Mouse (Mus musculus) ovary, postnatal 36 days (tissue): ENCODE measurements around the gene Suds3.
A peak's percentile ranks its signal among the peaks of the same experiment; 100 is the strongest.

ENCODE experiments used
- DNase-seq: peaks from one replicate; pipeline ENCODE4 v3.0.0; 2022; ENCODE audit warnings: low spot score, mixed read lengths

Gene Suds3

GRCm38 (mm10) chr5:117135869-117136268 lies 20.0 kb upstream of the Suds3 start:
- no peak for DNase-seq

- no peak for DNase-seq
Measured at GRCm38 (mm10) chr5:117134889-117135456, 19.1 kb upstream of the Suds3 start.

GRCm38 (mm10) chr5:117134066-117134888 lies 18.4 kb upstream of the Suds3 start:
- no peak for DNase-seq

DNA sequence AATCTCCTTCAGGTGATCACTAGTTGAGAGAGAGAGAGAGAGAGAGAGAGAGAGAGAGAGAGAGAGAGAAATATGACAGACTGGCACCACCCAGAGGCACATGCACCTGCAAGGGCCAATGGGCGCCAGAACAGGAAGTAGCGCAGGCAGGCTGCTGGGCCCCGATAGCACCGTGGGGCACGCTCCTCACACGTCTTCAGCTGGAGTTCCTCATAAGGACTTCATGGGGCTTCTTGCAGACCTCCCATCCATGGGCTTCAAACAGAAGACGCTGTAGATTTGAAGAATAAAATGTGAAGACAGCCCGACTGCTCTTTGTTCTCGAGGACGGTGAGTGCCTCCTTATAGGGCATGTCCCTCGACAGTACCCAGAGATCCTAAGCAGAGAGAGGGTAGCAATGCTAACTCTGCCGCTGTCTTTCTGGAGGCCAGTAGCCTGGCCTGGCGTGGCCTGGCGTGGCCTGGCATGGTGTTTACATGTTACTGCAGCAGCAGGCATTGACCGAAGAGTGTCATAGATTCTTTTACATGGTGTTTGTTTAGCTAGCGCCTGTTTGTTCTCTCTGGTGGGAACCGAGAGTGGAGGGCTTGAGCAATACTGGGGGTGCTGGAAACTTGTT lies 17.6 kb upstream of the Suds3 start:
- DNase-seq, result no peak

DNA sequence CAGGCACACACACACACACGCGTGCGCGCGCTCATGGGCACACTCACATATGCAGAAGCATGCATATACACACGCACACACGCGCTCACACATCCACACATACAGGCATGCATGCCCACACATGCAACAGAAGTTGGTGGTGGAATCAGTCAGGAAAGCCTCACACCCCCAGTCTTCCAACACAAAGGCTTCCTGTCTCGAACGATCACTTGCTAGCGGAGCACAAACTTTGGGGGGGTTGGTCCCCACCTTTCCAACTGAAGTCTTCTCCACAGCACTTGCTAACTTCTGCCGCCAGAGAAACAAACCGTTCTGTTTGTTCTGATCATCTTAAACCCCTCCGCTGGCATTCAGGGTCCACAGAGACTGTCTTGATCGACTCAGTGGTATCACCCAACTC lies 14.8 kb upstream of the Suds3 start:
- no peak for DNase-seq

DNA sequence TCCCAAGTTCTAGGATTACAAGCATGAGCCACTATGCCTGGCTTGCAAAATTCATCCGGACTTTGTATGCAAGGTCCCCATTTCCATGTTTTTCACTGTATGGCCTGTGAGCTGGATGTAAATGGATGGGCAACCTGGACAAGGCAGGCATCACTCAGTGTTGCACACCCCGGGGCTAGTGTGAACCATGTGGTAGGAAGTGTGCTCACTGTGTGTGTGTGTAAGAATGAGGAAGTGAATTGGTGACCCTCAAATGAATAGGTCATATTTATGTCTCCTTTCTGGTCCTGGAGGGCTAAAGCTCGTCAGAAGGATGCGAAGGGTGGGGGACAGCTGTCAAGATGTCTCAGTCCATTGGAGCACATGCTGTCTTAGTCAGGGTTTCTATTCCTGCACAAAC lies 11.1 kb upstream of the Suds3 start:
- no peak for DNase-seq

DNA sequence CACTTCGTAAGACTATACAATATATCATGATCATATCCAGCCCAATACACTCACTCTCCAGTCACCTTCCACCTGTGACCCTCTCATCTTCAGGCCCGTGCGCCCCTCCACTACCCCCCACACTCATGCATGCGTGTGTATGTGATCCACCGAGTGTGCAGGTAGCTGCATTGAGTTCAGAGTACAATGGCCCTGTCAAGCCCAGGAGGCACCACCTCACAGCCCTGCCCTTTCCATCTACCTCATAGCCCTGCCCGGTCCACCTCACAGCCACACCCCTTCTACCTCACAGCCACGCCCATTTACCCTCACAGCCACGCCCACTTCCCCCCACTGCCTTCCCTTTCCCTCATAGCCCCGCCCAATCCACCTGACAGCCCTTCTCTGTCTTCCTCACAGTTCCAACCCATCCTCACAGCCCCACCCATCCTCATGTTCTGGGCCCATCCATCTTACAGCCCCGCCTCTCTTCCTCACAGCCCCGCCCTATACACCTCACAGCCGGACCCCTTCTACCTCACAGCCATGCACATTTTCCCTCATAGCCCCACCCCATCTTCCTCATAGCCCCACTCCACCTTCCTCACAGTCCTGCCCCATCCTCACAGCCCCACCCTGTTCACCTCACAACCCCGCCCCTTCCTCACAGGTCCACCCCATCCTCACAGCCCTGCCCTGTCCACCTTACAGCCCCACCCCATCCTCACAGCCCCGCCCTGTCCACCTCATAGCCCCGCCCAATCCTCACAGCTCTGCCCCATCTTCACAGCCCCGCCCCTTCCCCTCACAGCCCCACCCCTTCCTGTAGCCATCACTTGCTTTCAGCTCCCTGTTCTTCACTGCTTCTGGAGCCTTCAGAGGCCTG lies 9.8 kb upstream of the Suds3 start:
- DNase-seq, result no peak

DNA sequence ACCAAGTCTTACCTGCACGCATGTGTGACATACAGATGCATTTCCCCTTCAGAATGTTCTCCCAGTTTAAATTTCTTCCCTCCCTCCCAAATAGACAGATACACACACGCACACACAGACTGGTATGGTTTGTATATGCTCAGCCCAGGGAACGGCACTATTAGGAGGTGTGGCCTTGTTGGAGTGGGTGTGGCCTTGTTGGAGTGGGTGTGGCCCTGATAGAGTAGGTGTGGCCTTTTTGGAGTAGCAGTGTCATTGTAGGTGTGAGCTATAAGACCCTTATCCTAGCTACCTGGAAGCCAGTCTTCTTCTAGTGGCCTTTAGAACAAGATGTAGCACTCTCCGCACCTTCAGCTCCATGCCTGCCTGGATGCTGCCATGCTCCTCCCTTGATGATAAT lies 7.9 kb upstream of the Suds3 start:
- DNase-seq, result no peak

- DNase-seq, result no peak
Measured at GRCm38 (mm10) chr5:117123102-117123501, 7.2 kb upstream of the Suds3 start.

GRCm38 (mm10) chr5:117121657-117122056 lies 5.7 kb upstream of the Suds3 start:
- no peak for DNase-seq

DNA sequence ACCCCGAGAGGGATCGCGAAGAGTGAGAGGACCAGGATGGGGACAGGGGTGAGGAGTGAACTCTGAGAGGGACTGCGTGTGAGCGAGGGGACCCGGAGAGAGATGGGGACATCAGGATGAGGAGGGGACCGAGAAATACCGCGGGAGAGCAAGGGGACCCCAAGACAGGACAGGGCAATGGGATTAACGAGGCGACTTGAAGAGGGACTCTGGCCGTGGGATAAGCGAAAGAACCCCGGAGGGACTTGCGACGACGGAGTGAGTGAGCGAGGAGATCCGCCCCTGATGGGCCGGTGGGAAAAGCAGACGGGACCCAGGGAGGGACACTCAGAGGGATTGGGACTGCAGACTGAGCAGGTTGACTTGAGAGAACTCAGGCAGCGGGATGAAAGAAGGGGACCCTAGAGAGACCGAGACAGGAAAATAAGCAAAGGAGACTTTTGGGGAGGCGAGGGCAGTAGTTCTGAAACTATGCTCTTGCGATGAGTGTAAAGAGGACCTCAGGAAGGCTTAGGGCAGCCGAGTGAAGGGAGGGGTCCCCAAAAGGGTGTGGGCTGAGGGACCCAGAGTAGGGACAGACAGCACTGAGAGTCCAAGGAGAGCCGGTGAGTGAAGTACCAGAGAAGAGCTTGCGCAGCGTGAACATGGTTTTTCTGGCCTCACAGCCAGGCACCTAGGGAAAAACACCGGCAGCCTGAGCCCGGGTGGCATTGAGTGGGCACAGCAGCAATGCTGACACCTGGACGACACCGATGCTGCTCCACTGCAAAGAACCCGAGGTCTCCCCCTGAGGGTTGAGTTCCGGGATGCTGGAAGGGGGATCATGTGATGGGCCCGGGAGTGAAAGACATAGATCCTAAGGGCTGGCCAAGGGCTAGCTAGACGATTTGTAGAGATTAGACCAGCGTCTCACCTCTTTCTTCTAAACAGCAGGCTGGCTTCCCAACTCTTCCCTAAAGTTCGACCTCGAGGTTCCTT lies 4.9 kb upstream of the Suds3 start:
- DNase-seq, result peak; percentile 20

DNA sequence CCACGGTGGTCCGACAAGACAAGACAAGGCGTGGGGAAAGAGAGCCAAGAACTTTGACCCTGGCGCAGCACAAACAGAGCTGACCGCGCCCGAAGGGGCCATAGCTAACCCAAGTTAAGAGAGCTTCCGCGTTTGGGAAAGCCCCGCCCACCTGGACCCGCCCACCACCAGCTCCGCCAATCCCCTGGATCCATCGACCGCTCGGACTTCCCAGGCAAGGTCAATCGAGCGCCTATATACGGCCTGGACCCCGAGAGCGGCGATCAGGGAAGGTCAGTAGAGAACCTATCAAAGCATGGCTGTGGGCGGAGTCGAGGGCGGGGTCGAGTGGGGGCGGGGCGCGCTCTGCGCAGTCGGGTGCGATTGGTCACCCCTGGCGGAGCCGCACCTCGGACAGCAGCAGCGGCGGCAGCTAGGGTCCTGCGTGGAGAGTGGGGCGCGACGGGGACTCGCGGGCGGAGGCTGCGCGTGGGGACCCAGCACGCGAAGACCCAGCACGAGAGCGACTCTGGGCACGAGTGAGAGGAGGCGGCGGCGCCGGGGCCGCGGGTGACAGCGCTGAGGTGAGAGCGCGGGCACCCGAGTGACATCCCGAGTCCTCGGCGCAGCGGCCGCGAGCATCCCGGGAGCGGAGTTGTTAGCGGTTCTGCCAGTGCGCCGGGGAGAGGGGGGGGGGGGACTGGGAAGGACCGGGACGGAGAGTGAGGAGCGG lies 4.0 kb upstream of the Suds3 start, which contains the start of gene Taok3:
Gene Taok3 (plus strand): TSS at position 353 of the 712 bp plus-strand sequence.
- peak; percentile 99 for DNase-seq

DNA sequence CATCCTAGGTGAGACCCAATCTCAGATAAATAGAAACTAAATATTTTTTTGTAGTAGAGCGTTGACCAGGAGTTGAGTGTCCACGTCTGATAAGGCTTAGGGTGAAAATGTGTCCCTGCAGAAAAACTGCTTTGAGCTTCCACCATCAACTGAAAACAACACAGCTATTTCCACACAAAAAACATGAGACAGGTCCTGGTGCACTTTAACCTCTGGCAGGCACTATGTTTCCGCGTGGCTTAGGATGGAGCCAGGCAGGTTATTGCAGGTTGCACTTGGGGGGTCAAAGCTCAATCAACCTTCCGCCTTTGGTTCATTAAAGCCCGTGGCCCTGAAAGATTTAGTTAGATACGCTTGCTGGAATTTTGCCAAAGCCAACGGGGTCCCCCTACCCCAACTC lies 2.9 kb upstream of the Suds3 start:
- DNase-seq, result no peak

GRCm38 (mm10) chr5:117118220-117118619 lies 2.3 kb upstream of the Suds3 start:
- DNase-seq, result no peak

DNA sequence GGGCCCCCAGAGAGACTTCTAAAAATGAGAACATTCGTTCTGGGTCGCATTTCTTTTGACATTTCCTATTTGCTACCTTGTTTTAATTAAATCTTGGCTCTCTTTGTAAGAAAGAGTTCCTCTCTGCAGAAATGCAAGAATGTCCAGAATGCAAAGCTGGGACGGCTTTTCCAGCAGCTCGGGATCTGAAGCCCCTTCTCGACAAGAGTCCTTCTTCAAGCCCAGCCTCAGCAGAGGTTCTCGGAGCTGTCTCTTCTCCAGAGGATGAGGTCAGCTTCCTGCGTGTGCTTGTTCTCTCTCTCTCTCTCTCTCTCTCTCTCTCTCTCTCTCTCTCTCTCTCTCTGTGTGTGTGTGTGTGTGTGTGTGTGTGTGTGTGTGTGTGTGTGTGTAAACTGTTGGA lies 1.8 kb upstream of the Suds3 start:
- no peak for DNase-seq

- DNase-seq, result no peak
Measured at GRCm38 (mm10) chr5:117117241-117117640, 1.3 kb upstream of the Suds3 start.

DNA sequence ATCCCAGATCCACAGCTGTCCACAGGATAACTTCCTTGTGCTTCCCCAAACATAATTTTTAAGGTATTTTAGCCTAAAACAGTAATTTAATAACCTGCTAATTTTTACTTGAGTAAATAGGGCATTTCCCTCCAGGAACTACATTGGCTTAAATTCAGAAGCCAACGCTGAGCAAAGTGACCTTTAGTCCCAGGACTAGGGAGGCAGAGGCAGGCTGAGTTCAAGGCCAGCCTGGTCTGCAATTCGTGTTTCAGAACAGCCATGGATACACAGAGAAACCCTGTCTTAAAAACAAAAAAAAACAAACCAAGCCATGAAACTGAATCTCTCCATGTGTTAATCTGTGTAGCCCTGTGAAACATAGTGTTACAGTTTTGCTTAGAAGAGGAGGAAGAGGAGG lies 747 bp upstream of the Suds3 start:
- no peak for DNase-seq

- peak; percentile 46 for DNase-seq
Measured at GRCm38 (mm10) chr5:117115193-117115767, 633 bp downstream of the Suds3 start.

- DNase-seq, result no peak
Measured at GRCm38 (mm10) chr5:117114581-117115192, 1.2 kb downstream of the Suds3 start.

DNA sequence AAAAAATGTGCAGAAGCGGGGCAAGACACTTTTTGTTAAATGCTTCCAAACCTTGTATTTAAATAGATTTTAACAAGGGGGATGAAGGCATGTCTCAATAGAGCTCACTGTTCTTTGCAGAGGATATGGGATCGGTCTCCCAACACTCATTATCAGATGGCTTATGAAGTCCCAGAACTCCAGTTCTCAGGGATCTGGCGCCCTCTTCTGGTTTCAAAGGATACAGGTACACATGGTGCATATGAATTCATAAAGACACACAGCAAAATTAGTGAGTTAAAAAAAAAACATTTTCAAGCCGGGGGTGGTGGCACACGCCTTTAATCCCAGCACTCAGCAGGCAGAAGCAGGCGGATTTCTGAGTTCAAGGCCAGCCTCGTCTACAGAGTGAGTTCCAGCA lies 2.6 kb downstream of the Suds3 start:
- no peak for DNase-seq
